Mouse (Mus musculus) cortical plate, adult 2 months (tissue): ENCODE results near the gene Nmur1.

Experiments
- CTCF ChIP-seq: fragments of 200-500 bp; IDR thresholded peaks from 2 replicates; pipeline ENCODE4 v1.5.1; 2011; ENCODE audit warnings: mild to moderate bottlenecking, control low read depth, low read length; ENCODE audit not compliant: insufficient read depth; ENCODE audit errors: extremely low read depth
- POLR2A ChIP-seq: fragments of 200-500 bp; IDR thresholded peaks from 2 replicates; pipeline ENCODE4 v1.6.1; 2011; ENCODE audit warnings: mild to moderate bottlenecking, low read length, control low read depth; ENCODE audit not compliant: insufficient read depth; ENCODE audit errors: extremely low read depth

DNA sequence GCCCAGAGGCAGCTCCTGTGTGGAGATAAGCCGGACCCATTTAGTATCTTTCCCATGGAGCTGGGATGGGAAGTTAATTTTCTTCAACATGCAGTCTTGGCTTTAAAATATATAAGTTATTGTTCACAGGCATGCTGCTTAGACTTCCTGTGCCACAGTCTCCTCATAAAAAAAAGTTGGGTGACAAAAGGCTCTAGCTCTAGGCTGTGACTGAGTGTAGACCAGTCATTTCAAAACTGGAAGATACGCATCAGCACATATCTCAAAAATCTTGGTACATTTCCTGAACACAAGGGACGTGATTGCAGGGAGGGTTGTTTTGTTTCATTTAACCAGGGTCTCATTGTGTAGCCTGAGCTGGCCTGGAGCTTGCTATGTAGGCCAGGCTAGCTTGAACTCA lies 31.8 kb downstream of the Nmur1 start:
- no peak for TF ChIP-seq CTCF
- TF ChIP-seq POLR2A: no peak
